Mouse (Mus musculus) MEL (cell line): ENCODE results near the gene Tcl1b4.

ENCODE experiments used
- CTCF ChIP-seq, 3 experiments: IDR thresholded peaks in 2 of 3; conservative IDR thresholded peaks in 1 of 3; 2 replicates each; pipeline ENCODE4 v1.5.1; 2011 to 2012; ENCODE audit warnings: low read length in 3 of 3, low read depth in 2 of 3, mild to moderate bottlenecking in 2 of 3, improper control_type of control experiment in 1 of 3, inconsistent platforms in 1 of 3, mixed read lengths in 1 of 3, moderate library complexity in 1 of 3; ENCODE audit not compliant: control insufficient read depth in 1 of 3, insufficient read depth in 1 of 3, poor library complexity in 1 of 3, severe bottlenecking in 1 of 3
- EP300 ChIP-seq, 2 experiments: IDR thresholded peaks; 2 replicates each; pipeline ENCODE4 v1.6.1; 2011; ENCODE audit warnings: improper control_type of control experiment in 2 of 2, low read length in 2 of 2, low read depth in 1 of 2, mild to moderate bottlenecking in 1 of 2
- GATA1 ChIP-seq: IDR thresholded peaks from 2 replicates; pipeline ENCODE4 v1.6.1; 2011; ENCODE audit warnings: low read depth, low read length, improper control_type of control experiment
- KAT2A ChIP-seq: conservative IDR thresholded peaks from 2 replicates; pipeline ENCODE4 v1.6.1; 2012; ENCODE audit warnings: low read depth, low read length, improper control_type of control experiment, inconsistent platforms
- MAX ChIP-seq: IDR thresholded peaks from 2 replicates; pipeline ENCODE4 v1.6.1; 2011; ENCODE audit warnings: low read length, improper control_type of control experiment
- MAZ ChIP-seq: IDR thresholded peaks from 2 replicates; pipeline ENCODE4 v1.6.1; 2012; ENCODE audit warnings: low read depth, mild to moderate bottlenecking, inconsistent platforms, low read length, improper control_type of control experiment
- MYC ChIP-seq: IDR thresholded peaks from 2 replicates; pipeline ENCODE4 v1.6.1; 2011; ENCODE audit warnings: low read depth, mild to moderate bottlenecking, low read length, improper control_type of control experiment, moderate library complexity
- NELFE ChIP-seq: IDR thresholded peaks from 2 replicates; pipeline ENCODE4 v1.6.1; 2011; ENCODE audit warnings: low read depth, low read length, improper control_type of control experiment
- POLR2A ChIP-seq, 2 experiments: IDR thresholded peaks; 2 replicates each; pipeline ENCODE4 v1.6.1; 2011 to 2012; ENCODE audit warnings: low read length in 2 of 2, mild to moderate bottlenecking in 2 of 2, control low read depth in 1 of 2, improper control_type of control experiment in 1 of 2, low read depth in 1 of 2, moderate library complexity in 1 of 2; ENCODE audit not compliant: control insufficient read depth in 1 of 2, insufficient read depth in 1 of 2, poor library complexity in 1 of 2
- POLR2AphosphoS2 ChIP-seq: IDR thresholded peaks from 2 replicates; pipeline ENCODE4 v1.6.1; 2011; ENCODE audit warnings: low read length, improper control_type of control experiment
- SMC3 ChIP-seq: IDR thresholded peaks from 2 replicates; pipeline ENCODE4 v1.6.1; 2011; ENCODE audit warnings: low read depth, low read length, improper control_type of control experiment
- TBP ChIP-seq: IDR thresholded peaks from 2 replicates; pipeline ENCODE4 v1.8.0; 2011; ENCODE audit warnings: low read depth, low read length, improper control_type of control experiment
- ZMIZ1 ChIP-seq: IDR thresholded peaks from 2 replicates; pipeline ENCODE4 v1.6.1; 2012; ENCODE audit warnings: low read depth, mild to moderate bottlenecking, inconsistent platforms, low read length, improper control_type of control experiment, moderate library complexity

GRCm38 (mm10) chr12:105235091-105235490 is 33.3 kb downstream of the Tcl1b4 start:
- TF ChIP-seq ZMIZ1 (no peak), NELFE (no peak), POLR2AphosphoS2 (no peak), CTCF (IDR thresholded peaks at IDR 0.05 in 2 of 3, conservative IDR thresholded peaks at IDR 0.05 in 1 of 3; ENCODE audit: control insufficient read depth in 1 of 3, insufficient read depth in 1 of 3, low read depth in 2 of 3, low read length in 3 of 3, poor library complexity in 1 of 3, severe bottlenecking in 1 of 3) (no peak), GATA1 (no peak), MYC (no peak), EP300 (IDR thresholded peaks at IDR 0.05; ENCODE audit: low read depth in 1 of 2, low read length in 2 of 2) (no peak), MAZ (no peak), KAT2A (no peak), SMC3 (no peak), TBP (no peak), POLR2A (IDR thresholded peaks at IDR 0.05; ENCODE audit: control insufficient read depth in 1 of 2, insufficient read depth in 1 of 2, low read depth in 1 of 2, low read length in 2 of 2, poor library complexity in 1 of 2) (no peak), MAX (no peak)
